Mouse (Mus musculus) cerebellum, adult 18-20 months (tissue): ENCODE measurements around the gene H1fnt.

Experiments
- DNase-seq, 2 experiments: peaks; one replicate each; pipeline ENCODE4 v3.0.0; 2021

H1fnt gene

GRCm38 (mm10) chr15:98257193-98257592 is at the start of gene H1fnt:
Gene H1fnt, minus strand, starts transcription at chr15:98257293.
- DNase-seq: no peak

- peak; percentile 70 to 72 for DNase-seq
Measured at GRCm38 (mm10) chr15:98295628-98296551, 38.8 kb upstream of the H1fnt start, which contains the start of gene Zfp641. Gene Zfp641, minus strand, starts transcription at chr15:98296161.

GRCm38 (mm10) chr15:98293651-98294050 is 36.6 kb upstream of the H1fnt start:
- DNase-seq: no peak

GRCm38 (mm10) chr15:98288566-98288965 is 31.5 kb upstream of the H1fnt start:
- DNase-seq: peak; percentile 34 to 36

- DNase-seq: no peak
Measured at GRCm38 (mm10) chr15:98286418-98286817, 29.3 kb upstream of the H1fnt start.

- DNase-seq: no peak
Measured at GRCm38 (mm10) chr15:98257776-98258175, 683 bp upstream of the H1fnt start.

GRCm38 (mm10) chr15:98256271-98256670 is 822 bp downstream of the H1fnt start:
- DNase-seq: peak; percentile 36 to 40

- DNase-seq: no peak
Measured at GRCm38 (mm10) chr15:98235442-98235841, 21.7 kb downstream of the H1fnt start.

- DNase-seq: no peak
Measured at GRCm38 (mm10) chr15:98234350-98234749, 22.7 kb downstream of the H1fnt start, which contains the start of gene Olfr286. Gene Olfr286, minus strand, starts transcription at chr15:98234450.

GRCm38 (mm10) chr15:98226096-98226495 is 31.0 kb downstream of the H1fnt start:
- no peak for DNase-seq

- no peak for DNase-seq
Measured at GRCm38 (mm10) chr15:98225610-98226009, 31.5 kb downstream of the H1fnt start.

GRCm38 (mm10) chr15:98222377-98222776 is 34.7 kb downstream of the H1fnt start:
- DNase-seq: no peak

- DNase-seq: peak in 1 of 2 experiments; percentile 2
Measured at GRCm38 (mm10) chr15:98220877-98221276, 36.2 kb downstream of the H1fnt start, which contains the start of the genes Gm44579 and Olfr287. Gene Gm44579, minus strand, starts transcription at chr15:98220977. Gene Olfr287, minus strand, starts transcription at chr15:98221056.

GRCm38 (mm10) chr15:98214130-98214529 is 43.0 kb downstream of the H1fnt start:
- DNase-seq: no peak

GRCm38 (mm10) chr15:98213336-98213870 is 43.7 kb downstream of the H1fnt start:
- no peak for DNase-seq

GRCm38 (mm10) chr15:98209676-98210075 is 47.4 kb downstream of the H1fnt start:
- DNase-seq: no peak
